Mouse (Mus musculus) CD4-positive helper T cell, adult 2 months (primary cell): ENCODE measurements around the gene Foxn3.

Experiments used
- DNase-seq: peaks from one replicate; pipeline ENCODE4 v3.0.0-alpha.2; 2012; ENCODE audit warnings: low read depth, missing footprints, low spot score

Foxn3 gene

DNA sequence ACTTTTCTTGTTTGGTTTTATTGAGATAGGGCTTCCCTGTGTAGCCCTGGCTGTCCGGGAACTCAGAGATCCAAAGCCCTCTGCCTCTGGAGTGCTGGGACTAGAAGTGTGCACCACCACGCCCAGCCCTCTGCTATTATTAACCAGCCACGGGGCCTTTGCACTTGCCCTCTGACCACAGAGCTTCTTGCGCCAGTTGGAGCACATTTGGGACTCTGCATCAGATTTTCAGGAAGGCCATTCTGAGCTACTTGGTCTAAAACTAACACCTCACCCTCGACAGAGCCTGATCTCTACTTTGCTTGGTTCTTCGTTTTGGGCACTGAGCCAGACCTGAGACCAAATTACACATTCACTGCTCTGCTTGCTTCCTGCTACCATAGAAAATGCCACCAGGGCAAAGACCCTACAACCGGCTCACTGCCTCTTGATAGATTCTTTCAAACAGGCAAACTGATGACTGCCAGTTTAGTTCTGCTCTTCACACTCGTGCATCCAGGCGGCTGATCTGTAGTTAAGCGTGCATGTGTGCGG lies 301.2 kb downstream of the Foxn3 start:
- no peak for DNase-seq

DNA sequence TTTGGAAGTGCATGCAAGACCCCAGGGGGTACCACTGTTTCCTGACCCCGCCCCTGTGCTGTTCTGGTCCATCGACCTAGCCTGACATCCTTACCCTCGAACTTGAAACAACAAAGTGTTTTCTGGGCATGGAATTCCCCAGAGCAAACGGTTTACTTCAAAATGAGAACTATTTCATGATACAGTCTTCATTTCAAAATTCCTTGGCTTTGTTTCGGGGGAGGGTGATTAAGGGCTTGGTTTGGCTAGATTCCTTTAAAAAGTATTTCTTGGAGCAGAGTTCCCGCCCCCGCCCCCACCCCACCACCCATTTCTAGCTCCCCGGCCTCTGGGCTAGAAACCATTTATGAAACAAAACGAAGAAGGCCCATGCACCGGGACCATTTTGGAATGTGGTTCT lies 303.2 kb downstream of the Foxn3 start:
- DNase-seq = no peak

DNA sequence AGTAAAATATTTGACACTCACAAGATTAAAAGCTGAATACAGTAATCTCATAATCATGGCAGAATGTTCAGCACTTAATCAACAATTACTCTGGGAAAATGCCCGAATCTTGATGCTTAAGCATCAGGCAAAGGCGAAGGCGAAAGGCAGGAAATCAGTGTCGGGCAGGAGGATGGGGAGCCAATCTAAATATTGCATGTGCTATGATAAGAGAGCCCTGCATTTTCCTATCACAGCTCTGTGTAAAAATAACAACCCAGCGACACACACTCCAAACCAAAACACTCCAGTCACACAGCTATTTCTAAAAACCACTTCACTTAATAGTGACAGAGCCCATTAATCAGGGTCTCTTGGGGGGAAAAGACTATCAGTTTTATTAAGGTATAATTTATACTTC lies 305.8 kb downstream of the Foxn3 start:
- DNase-seq = no peak

DNA sequence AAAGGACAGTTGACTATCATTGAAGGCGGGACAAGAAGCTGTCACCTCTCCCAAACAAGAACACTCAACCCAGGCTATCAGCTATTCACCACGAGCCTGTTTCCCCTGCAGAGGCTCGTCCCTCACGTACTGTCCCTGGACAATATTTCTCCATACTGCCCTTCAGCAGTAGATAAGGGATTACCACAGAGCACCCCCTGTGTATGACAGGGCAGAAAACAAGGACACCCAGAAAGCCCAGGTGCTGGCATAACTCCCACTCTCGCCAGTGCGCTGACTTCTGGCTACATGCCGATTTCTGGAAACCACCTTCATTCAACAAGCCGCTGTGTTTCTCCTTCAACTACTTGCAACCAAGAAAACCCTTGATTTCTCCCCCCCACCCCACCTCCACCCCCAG lies 306.4 kb downstream of the Foxn3 start:
- DNase-seq = no peak

DNA sequence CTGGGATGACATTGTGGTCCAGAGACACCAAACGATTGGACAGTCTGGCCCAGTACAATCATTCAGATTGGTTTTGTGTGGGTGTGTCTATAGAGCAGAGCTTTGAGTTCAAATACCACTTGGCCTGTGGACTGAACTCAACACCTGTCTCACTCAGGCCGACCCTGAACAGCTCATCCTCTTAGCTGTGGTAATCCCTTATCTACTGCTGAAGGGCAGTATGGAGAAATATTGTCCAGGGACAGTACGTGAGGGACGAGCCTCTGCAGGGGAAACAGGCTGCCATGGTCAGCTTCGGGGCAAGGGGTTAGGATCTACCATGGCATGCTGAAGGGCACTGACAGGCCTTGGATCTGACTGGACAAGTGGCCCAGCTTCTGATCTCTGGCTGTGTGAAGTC lies 306.9 kb downstream of the Foxn3 start:
- no peak for DNase-seq

DNA sequence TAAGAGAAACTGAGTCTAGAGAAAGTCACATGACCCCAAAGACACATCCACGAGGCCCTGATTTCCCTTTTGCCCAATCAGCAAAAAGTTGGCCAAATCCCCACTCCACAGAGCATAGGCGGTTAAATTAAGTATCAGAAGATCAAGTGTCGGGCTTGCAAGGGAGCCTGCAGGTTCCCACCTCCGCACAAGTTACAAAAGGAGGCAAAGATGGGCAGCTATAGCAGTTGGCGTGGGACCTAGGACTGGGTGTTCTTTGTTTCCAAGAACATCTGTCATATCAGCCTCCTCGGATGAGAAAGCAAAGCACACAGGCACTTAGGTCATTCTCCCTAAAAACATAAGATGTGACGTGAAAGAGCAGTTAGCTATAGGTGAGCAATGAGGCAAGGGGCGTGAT lies 308.9 kb downstream of the Foxn3 start:
- DNase-seq = no peak

DNA sequence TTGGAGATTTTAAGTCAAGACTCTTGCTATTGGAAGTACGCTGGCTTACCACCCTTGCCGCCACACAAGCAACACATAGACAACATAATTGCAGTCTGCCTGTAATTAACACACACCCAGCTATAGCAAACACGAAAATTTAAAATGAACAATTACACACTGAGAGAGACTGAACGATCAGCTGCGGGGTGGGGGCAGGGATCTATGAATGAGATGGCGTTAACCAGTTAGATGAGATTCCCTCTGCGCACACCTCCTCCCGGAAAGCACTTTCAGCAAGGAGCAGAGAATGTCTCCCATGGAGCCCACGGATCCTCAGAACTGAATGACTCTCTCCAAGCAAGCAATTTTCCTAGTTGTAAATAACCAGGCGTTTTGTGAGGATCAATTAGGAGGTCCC lies 309.8 kb downstream of the Foxn3 start:
- DNase-seq = no peak

DNA sequence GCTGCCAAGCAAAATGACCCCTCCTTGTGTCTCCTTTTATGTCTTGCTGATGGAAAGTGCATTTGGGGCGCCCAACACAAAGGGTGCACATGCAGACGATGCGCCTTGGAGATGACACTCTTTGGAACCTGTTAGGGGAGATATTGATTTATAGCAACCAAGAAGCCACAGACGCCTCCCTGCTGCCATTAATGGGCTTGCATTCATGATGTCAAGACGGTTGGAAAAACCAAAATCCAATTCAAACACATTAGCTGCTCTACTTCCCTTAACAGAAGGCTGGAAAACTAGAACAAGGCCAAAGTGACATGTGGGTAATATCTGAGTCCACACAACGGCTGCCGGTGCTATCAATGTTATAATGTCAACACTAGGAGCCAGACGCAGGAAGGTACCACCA lies 314.8 kb downstream of the Foxn3 start:
- DNase-seq = no peak

DNA sequence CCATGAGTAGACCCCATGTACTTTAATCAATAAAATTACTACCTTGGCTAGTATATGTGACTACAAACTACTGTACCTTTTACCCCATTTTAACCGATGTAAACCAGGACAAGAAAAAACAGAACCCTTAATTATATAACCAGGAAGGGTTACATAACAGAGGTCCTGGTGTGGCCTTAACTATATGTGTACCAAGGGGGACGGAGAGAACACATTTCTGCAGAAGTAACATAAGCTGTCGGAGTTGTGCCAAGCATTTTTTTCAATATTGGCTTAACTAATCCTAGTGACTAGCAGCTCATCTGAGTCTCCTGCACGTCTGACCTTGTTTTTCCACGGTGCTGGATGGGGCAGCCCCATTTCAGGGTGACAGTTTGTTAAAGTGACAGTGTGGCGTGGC lies 315.4 kb downstream of the Foxn3 start:
- DNase-seq = no peak

DNA sequence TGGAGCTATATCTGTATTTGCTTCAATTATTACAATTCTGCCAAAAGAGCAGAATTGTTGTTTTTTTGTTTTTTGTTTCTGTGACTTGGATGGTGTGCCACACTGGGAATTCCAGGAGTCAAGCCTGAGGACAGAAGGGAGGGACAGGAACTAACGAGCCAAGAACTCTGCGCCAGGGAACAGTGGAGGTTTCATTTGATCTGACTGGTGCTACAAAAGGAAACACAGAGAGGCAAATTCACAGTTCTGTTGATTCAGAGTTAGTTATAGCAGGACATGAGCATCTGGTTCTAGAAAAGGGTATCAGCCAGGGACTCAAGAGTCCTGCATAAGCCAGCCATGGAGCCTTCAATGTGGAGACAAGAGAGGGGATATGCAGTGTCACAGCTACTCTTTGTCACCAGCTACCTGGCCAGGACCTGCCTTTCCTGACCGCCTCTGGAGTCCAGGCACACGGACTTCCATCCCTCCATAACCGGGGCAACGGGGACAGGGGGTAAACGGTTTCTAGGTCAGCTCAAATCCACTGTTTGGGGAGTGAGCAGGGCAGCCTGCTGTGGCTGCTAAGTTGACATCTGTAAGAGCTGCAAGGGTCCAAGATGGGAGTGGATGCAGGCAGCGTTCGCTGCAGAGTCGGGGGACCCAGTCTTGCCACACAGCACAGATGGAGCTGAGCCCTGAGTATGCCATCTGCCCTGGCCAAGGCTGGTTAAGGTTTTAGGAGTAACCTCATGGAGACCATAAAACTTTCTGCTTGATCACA lies 316.2 kb downstream of the Foxn3 start:
- DNase-seq = no peak

DNA sequence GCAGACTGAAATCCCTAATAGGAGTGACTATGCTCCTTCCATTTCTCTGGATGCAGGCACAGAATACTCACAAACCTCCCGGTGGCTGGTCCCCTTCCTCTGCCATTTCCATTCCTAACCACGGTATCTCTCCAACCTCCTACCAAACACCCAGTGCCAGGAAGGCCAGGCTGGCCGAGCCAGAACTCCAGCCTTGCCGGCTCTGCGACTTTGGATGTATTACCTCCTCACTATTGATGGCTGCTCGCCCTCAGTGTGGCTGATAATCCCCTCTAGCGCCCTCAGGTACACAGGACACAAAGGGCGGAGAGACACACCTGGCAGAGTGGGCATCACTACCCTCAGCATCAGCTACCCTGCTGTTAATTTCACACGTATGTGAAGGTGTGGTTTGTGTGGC lies 318.7 kb downstream of the Foxn3 start:
- no peak for DNase-seq

DNA sequence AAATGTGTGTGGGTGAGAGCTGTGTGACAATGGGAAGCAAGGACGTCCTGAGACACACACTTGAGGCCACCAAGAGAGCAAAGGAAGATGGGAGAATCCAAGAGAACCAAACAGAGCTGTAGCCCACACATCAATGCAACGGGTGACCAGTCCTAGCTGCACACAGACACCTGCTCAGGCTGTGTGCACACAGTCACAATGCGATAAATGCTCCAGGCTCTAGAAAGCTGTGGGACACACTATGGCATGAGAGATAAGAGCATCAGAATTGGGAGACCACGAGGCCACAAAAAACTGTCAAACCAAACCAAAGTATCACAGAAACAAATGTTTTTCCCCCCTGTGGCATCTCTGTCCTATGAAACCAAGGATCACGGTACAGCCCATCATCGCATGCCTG lies 319.1 kb downstream of the Foxn3 start:
- no peak for DNase-seq

DNA sequence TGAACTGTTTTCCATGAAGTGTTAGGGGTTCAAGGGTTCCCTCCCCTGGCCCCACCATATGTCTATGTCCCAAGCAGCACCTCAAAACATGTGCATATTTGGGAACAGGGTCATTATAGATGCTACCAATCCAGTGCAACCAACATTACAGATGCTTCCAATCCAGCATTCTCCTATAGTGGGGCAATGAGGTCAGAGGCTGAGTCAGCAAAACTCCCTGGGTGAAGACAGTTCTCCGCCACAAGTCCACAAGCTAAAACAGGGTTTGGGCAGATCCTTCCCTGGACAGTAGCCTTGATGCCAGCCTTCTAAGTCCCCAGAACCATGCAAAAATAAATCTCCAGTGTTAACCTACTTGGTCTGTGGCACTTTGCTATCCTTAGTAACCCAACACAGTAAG lies 320.1 kb downstream of the Foxn3 start:
- DNase-seq = no peak

DNA sequence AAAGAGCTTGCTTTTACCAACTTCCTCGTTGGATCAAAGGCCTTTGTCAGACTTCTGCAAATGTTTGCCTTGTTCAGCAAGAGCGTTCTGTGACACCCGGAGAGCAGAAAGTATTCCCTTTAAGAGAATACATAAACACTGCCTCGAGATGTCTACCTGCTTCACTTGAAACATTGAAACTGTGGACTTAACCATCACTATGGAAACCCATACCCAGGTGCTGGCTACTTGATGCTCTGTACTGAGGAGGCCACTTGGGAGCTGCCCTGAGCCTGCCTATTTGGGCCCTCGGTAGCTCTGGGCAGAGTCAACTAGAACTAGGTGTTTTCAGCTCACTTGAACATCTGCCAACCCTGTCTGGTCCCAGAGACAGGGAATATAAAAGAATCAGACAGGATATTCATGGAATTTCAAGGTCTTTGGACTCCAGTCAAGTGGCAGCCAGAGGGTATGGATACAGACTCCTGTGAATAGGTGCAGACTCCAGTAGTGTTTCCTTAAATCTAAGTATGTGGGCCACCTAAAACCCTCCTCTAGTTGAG lies 323.1 kb downstream of the Foxn3 start:
- DNase-seq = no peak

DNA sequence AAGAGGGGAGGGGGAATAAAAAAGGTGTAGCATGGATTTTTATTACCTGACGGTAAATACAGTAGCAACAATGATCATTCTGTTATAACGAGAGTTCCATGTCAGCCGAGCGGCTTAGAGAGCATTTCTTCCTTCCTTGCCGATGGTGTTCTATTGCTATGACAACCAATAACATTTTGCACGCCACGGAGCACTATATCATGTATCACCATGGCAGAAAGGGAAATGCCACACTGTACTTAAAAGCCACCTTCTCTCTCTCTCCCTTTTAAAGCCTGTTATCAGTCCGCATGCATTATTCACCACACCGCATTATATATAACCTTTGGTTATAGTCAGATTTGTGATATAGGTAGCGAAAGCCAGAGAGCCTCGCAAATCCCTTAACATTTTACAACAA lies 323.6 kb downstream of the Foxn3 start:
- DNase-seq = no peak

DNA sequence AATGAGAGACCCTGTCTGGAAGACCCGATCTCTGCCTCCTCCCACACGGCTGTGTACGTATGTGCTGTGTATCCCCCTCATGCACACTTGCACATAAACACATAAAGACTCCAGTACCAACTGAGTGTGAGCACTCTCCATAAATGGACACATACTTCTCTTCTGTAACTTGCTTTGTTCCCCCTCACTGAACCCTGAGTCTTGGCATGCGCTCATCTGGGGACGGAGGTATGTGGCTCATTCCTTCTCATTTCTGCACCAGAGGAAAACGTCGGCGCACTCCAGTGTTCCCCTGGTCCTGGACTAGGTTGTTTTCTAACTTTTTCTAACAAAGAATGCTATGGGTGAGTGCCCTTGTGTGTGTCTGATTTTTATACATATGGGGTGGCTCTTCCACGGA lies 325.9 kb downstream of the Foxn3 start:
- no peak for DNase-seq

DNA sequence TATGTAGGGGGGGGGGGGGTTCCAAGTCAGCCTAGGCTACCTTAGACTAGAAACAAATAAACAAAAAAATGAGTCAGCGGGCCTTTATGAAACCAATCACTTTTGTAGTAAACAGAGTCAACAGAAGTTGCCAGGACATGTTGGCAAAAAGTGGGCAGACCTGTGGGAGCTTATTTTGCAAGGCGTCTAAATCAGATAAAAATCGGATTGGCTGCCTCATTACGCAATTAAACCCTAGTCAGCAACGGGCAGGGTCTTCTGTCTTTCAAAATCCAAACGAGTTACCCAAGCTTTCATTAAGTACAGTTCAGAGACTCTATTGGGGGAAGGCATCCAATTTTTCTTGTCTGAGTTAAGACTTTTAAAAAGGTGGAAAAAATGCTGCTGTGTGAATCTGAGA lies 329.0 kb downstream of the Foxn3 start:
- DNase-seq = no peak

DNA sequence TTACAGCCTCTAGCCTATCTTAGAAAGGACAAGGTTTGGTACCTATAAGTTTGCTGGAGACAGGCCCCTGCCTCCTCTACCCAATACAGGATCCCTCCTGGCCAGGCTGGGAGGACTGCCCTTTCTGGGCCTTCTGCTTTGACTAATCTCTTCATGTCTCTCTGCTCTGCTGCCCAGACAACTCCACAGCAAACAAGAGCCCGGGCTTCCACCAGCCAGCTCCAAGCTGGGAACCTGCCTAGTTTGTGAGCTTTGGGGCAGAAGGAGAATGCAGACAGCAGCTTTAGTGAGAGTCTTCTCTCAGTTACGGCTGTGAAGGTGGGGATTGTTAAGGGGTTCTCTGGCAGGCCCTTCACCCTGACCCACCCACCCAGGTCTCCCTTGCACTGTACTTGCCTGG lies 330.0 kb downstream of the Foxn3 start:
- DNase-seq = no peak

DNA sequence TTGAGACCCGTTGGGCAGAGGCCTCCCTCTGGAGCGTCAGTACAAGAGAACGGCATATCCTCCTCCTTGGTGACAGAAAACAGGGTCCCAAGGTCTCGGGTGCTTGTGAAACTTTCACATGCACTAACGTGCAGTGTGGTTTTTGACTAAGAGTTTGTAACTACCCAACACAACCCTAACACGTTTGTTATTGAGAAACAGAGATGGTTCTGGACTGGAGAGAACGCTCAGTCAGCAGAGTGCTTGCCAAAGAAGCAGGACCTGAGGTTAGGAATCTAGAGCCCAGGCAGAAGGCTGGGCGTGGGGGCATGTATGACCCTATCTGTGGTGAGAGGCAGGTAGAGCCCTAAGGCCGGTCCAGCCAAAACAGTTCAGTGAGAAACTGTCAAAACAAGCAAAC lies 330.9 kb downstream of the Foxn3 start:
- no peak for DNase-seq

DNA sequence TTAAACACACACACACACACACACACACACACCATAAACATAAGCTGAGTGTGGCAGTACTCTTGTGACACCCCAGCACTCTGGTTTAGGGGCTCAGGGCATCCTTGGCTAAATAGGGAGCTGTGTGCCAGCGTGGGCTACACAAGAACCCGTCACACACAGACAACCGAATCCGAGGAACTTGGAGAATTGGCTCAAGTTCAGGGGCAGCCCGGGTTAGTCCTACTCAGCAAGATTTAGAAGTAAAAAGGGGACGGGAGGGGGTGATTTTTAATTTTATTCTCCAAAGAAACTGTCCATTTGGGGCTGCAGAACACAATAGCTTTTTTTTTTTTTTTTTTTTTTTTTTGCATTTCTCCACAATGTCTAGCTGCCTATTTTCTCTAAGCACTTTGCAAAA lies 332.1 kb downstream of the Foxn3 start:
- no peak for DNase-seq

DNA sequence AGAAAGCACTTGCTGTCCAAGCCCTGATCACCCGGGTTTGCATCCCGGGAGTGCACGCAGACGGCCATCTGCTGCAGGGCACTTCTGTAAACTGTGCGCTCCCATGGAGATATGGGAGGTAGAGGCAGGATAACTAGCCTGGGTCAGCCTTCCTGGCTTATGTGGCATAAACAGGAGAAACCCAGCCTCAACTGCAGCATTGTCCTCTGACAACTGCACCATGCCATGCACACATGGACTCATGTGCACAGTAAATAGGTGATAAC lies 332.7 kb downstream of the Foxn3 start:
- DNase-seq = no peak

DNA sequence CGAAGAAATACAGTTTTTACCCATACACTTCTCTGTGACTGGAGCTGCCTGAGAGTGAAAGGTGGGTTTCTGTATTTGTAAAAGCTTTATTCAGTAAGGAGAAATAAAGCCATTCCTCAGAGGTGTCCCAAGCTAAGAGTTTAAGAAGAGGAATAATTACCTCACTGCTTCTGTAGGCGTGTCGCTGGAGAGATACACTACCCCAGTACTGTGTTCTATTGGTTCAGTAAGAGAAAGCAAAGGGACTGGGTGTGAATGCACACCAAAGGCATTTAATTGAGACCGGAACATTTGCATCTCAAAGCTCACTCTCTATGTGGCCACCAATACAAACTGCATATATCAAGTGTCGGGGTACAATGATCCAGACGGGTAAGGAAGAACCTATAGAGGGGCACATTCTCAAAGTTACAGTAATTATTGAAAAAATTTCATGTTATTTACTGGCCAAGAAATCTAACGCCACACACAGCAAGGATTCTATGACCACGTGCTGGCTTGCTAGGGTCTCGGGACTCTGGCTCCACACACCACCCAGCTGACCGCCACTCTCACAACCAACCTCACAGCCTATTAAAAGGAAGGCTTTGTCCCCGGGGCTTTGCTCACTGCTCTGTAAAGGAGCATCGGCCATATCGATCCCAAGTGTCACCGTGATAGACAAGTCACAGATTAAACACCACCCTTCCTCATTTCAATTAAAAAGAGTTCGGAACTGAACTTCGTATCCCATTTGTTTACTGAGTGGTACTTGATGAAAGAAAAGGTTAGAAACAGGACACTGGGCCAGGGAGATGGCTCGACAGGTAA lies 333.2 kb downstream of the Foxn3 start:
- no peak for DNase-seq

DNA sequence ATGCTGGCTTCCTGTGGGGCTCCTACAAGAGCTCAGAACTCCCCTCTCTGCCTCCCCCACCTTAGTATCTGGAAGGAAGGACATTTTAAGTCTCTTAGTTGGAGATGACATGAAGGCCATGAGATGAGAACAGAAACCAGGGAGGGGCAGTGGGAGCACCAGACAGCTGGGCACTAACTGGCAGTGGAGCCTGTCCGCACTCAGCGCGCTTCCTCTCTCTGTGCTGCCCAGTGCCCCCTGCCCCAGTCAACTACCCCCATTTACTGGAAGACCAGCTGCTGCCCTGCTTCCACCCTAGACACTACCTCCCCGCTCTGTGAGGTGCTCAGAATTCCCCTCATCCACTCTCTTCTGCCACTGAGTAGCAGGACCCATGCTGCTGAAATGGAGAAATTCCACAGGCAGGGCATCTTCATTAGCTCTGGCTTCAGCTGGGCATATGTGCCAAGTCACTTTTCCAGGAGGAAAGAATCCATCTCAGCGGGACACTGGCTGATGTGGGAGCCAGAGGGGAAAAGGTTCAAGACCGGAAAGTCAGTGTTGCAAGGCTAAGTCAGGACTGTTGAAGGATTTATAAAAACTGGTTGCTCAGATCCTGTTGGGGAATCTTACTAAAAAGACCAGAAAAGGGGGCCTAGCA lies 335.9 kb downstream of the Foxn3 start:
- no peak for DNase-seq
